Mouse (Mus musculus) hindlimb bud, embryonic 11.5 days (tissue): ENCODE data around the gene Ing3.

Experiments used
- DNase-seq: peaks from one replicate; pipeline ENCODE4 v3.0.0-alpha.2; 2012; ENCODE audit warnings: low read depth, low spot score; ENCODE audit errors: extremely low spot score

The Ing3 gene

GRCm38 (mm10) chr6:21990181-21991135 is 41.1 kb downstream of the Ing3 start:
- DNase-seq: no peak

- no peak for DNase-seq
Measured at GRCm38 (mm10) chr6:21991151-21991550, 41.8 kb downstream of the Ing3 start.

GRCm38 (mm10) chr6:21993070-21993469 is 43.7 kb downstream of the Ing3 start:
- DNase-seq: no peak

DNA sequence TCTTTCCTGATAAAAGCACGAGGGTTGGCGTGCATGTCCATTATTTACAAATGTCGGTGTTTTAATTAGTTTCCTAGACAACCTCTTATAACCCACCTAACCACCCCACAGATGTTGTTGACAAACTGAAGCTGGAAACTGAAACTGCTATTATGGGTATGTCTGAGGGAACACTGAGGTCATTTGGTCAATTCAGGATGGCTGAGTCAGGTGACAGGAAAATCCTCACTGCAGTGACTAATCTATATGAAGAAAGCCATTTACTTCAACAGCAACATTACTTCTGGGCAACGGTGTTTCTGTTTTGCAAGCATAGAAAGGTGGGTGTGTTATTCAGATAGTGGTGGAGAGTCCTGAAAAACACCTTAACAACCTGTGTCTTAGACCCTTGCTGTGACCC is 48.8 kb downstream of the Ing3 start:
- DNase-seq: no peak

DNA sequence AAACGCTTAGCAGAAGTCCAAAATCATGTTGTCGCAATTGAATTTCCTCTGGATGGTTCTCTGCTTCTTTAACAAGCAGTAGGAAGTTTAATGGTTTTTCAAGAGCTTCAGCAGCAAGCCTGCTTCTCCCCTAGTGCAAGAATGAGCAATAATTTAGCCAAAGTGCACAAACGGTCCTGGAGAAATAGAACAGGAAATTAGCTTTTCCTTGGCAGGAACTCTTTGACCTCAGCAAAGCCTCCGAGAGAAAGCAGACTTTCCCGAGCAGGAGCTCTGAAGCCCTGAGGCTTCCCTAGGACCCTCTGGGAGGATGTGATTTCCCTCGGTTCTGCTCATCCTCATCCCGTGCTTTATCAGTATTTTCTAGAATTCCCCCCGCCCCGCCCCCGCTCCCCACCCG is 49.7 kb downstream of the Ing3 start:
- no peak for DNase-seq

DNA sequence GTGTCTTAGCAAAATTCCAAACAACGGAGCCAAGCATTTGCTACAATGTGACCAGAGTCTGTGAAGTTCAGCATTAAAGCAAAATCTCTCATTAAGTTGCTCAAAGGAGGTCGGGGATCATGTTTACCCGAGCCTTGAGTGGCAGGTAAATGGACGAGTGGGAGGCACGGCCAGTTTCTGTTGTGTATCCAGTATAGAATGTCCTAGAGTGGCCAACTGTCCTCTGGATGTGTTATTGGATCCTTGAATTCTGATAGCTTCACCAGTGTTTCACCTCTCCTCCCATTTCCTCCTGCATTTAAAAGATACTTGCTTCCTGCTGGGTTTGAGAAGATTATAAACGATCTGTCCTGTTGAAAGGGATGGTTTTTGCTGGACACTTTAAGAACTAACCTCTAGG is 50.7 kb downstream of the Ing3 start:
- DNase-seq: no peak

- DNase-seq: no peak
Measured at GRCm38 (mm10) chr6:22000881-22001280, 51.5 kb downstream of the Ing3 start.

DNA sequence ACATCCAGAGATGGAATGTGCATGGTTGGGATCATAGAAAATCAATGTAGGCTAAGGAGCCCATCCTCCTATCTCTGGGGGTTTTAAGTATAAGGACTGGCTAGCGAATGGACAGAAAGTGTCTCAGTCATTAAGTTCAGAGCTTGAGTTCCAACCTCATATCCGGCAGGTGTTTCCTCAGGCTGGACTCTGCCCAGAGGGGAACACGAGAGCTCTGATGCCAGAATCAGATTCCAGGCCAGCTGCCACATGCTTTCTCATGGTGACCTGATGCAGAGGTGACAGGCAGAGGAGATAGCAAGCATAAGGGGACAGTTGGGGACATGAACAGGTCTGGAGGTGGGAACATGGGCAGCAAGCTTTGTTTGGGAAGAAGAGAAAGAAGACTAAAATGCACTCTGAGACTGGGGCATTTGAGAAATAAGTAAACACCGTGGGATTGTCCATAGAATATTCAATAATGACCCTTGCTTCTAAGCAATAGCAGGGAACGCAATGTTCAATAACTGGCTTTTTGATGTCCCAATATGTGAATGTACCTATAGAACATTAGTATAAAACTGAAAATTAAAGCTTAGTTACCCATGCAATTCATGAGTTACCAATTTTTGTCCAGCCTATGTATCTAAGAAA is 52.0 kb downstream of the Ing3 start:
- no peak for DNase-seq

- DNase-seq: no peak
Measured at GRCm38 (mm10) chr6:22002521-22003199, 53.3 kb downstream of the Ing3 start.

- no peak for DNase-seq
Measured at GRCm38 (mm10) chr6:22003200-22003587, 53.8 kb downstream of the Ing3 start.

DNA sequence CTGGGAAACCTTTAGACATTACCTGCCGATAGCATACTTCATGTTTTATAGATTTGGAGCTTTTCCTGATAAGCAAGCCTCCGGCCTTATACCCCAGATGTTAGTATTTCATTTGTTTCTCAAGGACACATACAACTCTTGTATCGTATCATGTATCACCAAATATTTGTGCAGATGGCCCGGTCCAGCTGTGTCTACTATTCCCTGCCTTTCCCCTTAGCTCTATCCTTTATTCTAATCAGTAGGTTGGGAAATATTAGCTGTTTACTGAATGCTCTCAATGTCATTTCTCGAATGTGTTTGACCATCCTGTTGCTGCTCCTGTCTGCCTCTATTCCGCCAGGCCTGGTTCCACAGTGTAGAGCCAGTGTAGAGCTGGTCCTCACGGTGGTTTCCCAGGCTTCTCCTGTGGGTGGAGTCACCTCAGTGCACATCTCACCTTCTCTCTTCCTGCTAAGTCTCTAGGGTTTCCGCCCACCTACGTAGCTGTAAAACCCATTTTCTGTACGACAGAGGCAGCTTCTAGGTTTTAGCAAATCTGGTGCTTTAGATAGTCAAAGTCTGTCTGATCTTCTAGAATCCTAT is 54.7 kb downstream of the Ing3 start:
- DNase-seq: no peak

- no peak for DNase-seq
Measured at GRCm38 (mm10) chr6:22008346-22008745, 59.0 kb downstream of the Ing3 start.

GRCm38 (mm10) chr6:22010258-22010657 is 60.9 kb downstream of the Ing3 start:
- DNase-seq: no peak

- DNase-seq: no peak
Measured at GRCm38 (mm10) chr6:22010761-22011281, 61.5 kb downstream of the Ing3 start.

DNA sequence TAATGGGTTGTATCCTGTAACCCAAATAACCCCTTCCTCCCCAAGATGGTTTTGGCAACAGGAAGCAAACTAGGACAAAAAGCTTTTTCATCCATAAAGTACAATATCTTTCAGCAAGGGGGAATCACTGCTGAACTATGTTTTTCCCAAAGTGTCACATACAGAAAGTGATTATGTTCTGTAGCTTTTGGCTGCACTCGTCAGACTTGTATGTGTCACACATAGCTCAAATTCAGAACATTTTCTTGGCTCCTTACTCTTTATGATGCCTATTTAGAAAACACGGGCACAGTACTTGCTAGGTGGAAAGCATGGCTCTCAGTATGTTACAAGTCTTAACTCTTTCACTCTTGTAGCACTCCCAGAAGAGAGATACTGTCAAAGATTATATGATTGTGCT is 62.2 kb downstream of the Ing3 start:
- no peak for DNase-seq

DNA sequence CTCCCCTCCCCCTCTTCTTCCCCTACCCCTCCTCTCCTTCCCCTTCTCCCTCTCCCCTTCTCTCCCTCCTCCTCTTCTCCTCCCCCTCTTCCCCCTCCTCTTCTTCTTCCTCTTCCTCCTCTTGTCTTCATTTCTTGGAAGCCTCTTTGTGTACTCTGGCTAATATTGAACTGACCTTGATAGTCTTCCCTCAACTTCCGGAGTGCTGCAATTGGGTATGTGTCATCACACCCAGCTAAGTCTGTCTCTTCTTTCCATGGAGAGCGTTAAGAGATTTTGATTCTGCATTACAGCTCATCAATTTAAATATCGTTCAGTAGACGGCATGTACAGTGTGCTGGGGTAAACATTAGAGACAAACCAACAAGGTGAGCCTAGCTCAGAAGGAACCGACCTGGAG is 62.7 kb downstream of the Ing3 start:
- DNase-seq: no peak

DNA sequence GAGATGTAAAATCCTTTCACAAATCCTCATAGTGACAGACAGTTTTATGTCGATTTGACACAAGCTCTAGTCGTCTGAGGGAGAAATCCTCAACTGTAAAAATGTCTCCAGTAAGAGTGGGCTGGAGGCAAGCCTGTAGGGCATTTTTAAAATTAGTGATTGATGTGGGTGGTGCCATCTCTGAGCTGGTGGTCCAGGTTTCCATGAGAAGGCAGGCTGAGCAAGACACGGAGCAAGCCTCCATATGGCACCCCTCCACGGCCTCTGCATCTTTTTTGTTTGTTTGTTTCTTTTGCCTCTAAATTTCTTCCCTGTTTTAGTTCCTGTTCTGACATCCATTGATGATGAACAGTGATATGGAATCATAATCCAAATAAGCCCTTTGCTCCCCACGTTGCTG is 63.1 kb downstream of the Ing3 start:
- no peak for DNase-seq

GRCm38 (mm10) chr6:22013394-22013793 is 64.0 kb downstream of the Ing3 start:
- DNase-seq: no peak

- no peak for DNase-seq
Measured at GRCm38 (mm10) chr6:22014291-22014911, 65.0 kb downstream of the Ing3 start.

- DNase-seq: no peak
Measured at GRCm38 (mm10) chr6:22017631-22018030, 68.3 kb downstream of the Ing3 start.
